Mouse (Mus musculus) stomach, postnatal 0 days (tissue): ENCODE measurements around the gene P2ry2.

ENCODE experiments used
- CTCF ChIP-seq: IDR thresholded peaks from 2 replicates; pipeline ENCODE4 v1.5.1; 2016; ENCODE audit warnings: antibody characterized with exemption, low read depth, mild to moderate bottlenecking, moderate library complexity
- EP300 ChIP-seq: optimal IDR thresholded peaks from 2 replicates; pipeline ENCODE3; 2016; ENCODE audit warnings: antibody characterized with exemption

DNA sequence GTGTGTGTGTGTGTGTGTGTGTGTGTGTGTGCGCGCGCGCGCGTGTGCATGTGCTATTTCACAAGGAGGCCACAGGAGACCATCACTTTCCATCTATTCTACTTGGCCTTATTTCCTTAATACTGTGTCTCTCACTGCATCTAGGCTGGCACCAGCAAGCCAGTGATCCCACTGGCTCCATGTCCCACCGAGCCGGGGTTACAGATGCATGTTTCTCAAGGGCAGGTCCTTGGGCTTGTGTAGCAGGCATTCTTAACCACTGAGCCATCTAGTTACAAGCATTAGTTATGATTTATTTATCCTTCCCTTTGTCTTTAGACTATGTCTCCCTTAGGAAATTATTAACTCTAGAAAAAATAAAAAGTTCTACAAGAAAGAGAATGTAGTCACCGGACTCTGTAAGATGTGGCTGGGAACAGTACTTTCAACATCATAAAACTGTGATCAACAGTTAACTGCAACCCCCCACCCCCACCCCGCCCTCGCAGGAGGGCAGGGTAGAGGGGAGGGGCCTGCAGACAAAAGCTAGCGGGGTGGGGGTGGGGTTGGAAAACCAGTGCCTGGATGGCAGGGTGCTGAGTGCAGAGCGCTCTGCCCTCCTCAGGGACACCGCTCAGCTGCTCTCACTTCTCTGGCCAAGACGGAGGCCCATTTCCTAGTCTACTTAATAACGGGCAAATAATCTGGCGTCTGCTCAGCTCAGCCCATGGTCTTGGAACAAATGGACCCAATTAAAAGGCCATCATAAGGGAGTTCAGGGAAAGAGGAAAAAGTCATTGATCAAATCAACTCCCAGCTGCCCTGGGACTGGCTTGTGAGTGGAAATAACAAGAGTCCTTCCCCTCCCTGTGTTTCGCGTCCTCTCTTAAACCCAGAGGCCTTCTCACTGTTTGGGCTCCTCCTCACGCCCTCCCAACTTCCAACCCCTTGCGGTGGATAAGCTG, 27.9 kb downstream of the P2ry2 start:
- TF ChIP-seq EP300 (no peak), CTCF (0 out of 2 replicates have a peak, but pooled peaks have one; percentile 4)
